Mouse (Mus musculus) brain, embryonic 14.5 days (tissue): ENCODE measurements around the gene C8b.

Experiments used
- CTCF ChIP-seq: fragments of 200-500 bp; IDR thresholded peaks from 2 replicates; pipeline ENCODE4 v1.5.1; 2012; ENCODE audit warnings: inconsistent platforms, mild to moderate bottlenecking, moderate library complexity, borderline replicate concordance; ENCODE audit not compliant: insufficient read depth, insufficient read length; ENCODE audit errors: extremely low read depth
- POLR2A ChIP-seq: fragments of 200-500 bp; IDR thresholded peaks from 2 replicates; pipeline ENCODE4 v1.6.1; 2012; ENCODE audit warnings: mild to moderate bottlenecking, inconsistent platforms, borderline replicate concordance; ENCODE audit not compliant: poor library complexity, insufficient read depth, insufficient read length, severe bottlenecking; ENCODE audit errors: extremely low read depth

DNA sequence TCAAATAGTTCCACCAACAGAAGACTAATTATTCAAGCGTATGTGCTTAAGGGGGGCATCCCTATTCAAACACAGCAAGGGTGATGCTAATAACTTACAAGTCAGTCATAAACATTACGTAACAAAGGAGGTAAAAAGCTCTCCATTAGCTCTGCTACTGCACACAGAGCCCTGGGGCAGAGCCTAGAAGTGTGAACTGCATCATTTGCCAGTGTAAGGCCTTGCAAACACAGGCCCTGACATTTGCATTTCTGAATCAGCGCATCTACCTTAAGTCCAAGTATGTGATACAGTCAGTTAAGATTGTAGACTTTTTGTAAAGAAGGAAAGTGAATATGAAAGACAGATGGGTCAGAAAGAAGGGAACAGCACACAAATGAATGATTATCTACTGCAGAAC, 15.3 kb downstream of the C8b start:
- no peak for TF ChIP-seq CTCF
- TF ChIP-seq POLR2A: no peak
